Mouse (Mus musculus): ENCODE data around the gene Bap1.

GRCm38 (mm10) chr14:31212499-31212898 lies 38.8 kb upstream of the Bap1 start:
- TF ChIP-seq ZC3H11A (IDR thresholded peaks at IDR 0.05; ENCODE audit: borderline replicate concordance, low read depth, low read length) (no peak), MAFK (IDR thresholded peaks at IDR 0.05; ENCODE audit: insufficient read depth, low read depth, low read length) (no peak), HCFC1 (IDR thresholded peaks at IDR 0.05; ENCODE audit: borderline replicate concordance, insufficient read depth, low read length) (no peak)
